Mouse (Mus musculus) heart, embryonic 11.5 days (tissue): Measurements from ENCODE around the gene Srprb. TPM values are rescaled to one million over a fixed set of nuclear protein-coding genes. Genes with fewer than 3 reads are reported as not detected.
"Not testable (repeated sequence)": the region's sequence is repeated elsewhere in the genome, so short reads cannot be mapped to it uniquely, and the experiment has no call there.

Experiments
- ATAC-seq: fragments of 200-750 bp; cut with Nextera tagmentation; replicated peaks from 2 replicates; pipeline ENCODE4 v1.8.0; 2017; ENCODE audit warnings: moderate library complexity; ENCODE audit not compliant: insufficient number of reproducible peaks, low FRiP score, low TSS enrichment
- H3K27ac ChIP-seq: fragments of 300-500 bp; sonication (generic); 2 replicates; pipeline ENCODE4 v1.5.1; 2014; ENCODE audit warnings: mild to moderate bottlenecking, low read depth, low read length
- H3K27me3 ChIP-seq: fragments of 300-500 bp; sonication (generic); 2 replicates; pipeline ENCODE4 v1.6.1; 2014; ENCODE audit warnings: mild to moderate bottlenecking, low read length, mixed read lengths; ENCODE audit not compliant: control insufficient read depth, insufficient read depth
- H3K36me3 ChIP-seq: fragments of 300-500 bp; sonication (generic); 2 replicates; pipeline ENCODE4 v1.6.1; 2014; ENCODE audit warnings: mild to moderate bottlenecking, low read length, moderate library complexity, mixed read lengths; ENCODE audit not compliant: control insufficient read depth, insufficient read depth
- H3K4me1 ChIP-seq: fragments of 300-500 bp; sonication (generic); 2 replicates; pipeline ENCODE4 v1.6.1; 2014; ENCODE audit warnings: low read length; ENCODE audit not compliant: control insufficient read depth, insufficient read depth
- H3K4me2 ChIP-seq: fragments of 300-500 bp; sonication (generic); 2 replicates; pipeline ENCODE4 v1.6.1; 2014; ENCODE audit warnings: mild to moderate bottlenecking, moderate library complexity
- H3K4me3 ChIP-seq: fragments of 300-500 bp; sonication (generic); 2 replicates; pipeline ENCODE4 v1.5.1; 2014; ENCODE audit warnings: low read depth, low read length
- H3K9ac ChIP-seq: fragments of 300-500 bp; sonication (generic); 2 replicates; pipeline ENCODE4 v1.6.1; 2014; ENCODE audit warnings: mild to moderate bottlenecking, low read depth, low read length, moderate library complexity
- H3K9me3 ChIP-seq: fragments of 300-500 bp; sonication (generic); replicated peaks from 2 replicates; pipeline ENCODE4 v1.6.1; 2016; ENCODE audit warnings: low read length; ENCODE audit not compliant: control insufficient read depth
- WGBS: fragments of 180-500 bp; shearing (Covaris S2); extraction: QIAGEN DNeasy Blood & Tissue Kit; methylation state at CpG from one replicate; pipeline ENCODE4 v1.1.7; 2014; ENCODE audit not compliant: insufficient replicate concordance; 5-methylcytosine and 5-hydroxymethylcytosine counted together
- polyA plus RNA-seq: library from polyadenylated mRNA; unstranded; fragments of >200 nt; fragmentation: Nextera tagmentation; extraction: Ambion mirVana; gene quantifications from 2 replicates; pipeline ENCODE4 v1.2.1, GENCODE M21; 2014

The Srprb gene
- polyA plus RNA-seq, 1 experiment from 2014 or later = 47.3 TPM

- no peak for ATAC-seq
- WGBS = 62% methylated on average over 6 of the region's 6 CpGs
- no peaks in the 10 kb centered on the region for H3K9me3 ChIP-seq
- 0 out of 2 replicates have a peak, but pooled peaks cover 2% of the 10 kb centered on the region for H3K4me1 ChIP-seq
- H3K4me2 ChIP-seq = no peak overlapping the region
- no peaks in the 10 kb centered on the region for H3K27me3 ChIP-seq
- H3K36me3 ChIP-seq = no peaks in the 10 kb centered on the region
- H3K4me3 ChIP-seq = no peak overlapping the region
- H3K9ac ChIP-seq = no peak overlapping the region
- no peak overlapping the region for H3K27ac ChIP-seq
Measured at GRCm38 (mm10) chr9:103174771-103175519, 27.0 kb downstream of the Srprb start.

GRCm38 (mm10) chr9:103168771-103169170 is 33.2 kb downstream of the Srprb start:
- Histone ChIP-seq H3K4me3 (no peak overlapping the region), H3K9me3 (no peaks in the 10 kb centered on the region), H3K4me1 (no peaks in the 10 kb centered on the region; the same call in 1 of the 2 replicates), H3K4me2 (no peak overlapping the region), H3K27me3 (no peaks in the 10 kb centered on the region), H3K9ac (no peak overlapping the region), H3K27ac (no peak overlapping the region), H3K36me3 (no peaks in the 10 kb centered on the region)
- no peak; the same call in 1 of the 2 replicates for ATAC-seq
- WGBS = 47% methylated on average over 7 of the region's 7 CpGs

- Histone ChIP-seq H3K27ac (no peak overlapping the region), H3K36me3 (no peaks in the 10 kb centered on the region), H3K9me3 (no peaks in the 10 kb centered on the region), H3K4me2 (no peak overlapping the region), H3K9ac (no peak overlapping the region), H3K4me3 (no peak overlapping the region), H3K4me1 (no peaks in the 10 kb centered on the region; the same call in 1 of the 2 replicates), H3K27me3 (no peaks in the 10 kb centered on the region)
- no peak for ATAC-seq
- WGBS = 76% methylated on average over 6 of the region's 6 CpGs
Measured at GRCm38 (mm10) chr9:103168046-103168445, 33.9 kb downstream of the Srprb start.

DNA sequence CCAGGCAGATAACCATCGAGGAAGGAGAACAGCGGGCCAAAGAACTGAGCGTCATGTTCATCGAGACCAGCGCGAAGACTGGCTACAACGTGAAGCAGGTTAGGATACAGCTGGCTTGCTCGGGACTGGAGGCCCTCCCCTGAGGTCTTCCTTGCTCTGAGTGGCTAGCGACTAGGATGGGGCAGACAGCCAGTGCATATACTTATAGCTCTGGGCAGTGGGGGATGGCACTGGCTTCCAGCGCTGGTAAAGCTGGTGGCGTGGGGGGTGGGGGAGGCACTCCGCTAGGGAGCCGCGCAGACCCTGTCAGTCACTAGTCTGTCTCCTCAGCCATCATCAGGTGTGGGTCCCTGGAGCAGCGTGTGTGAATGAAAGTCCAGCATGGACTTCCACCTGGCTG is 38.1 kb downstream of the Srprb start:
- Histone ChIP-seq H3K36me3 (no peaks in the 10 kb centered on the region), H3K4me1 (no peaks in the 10 kb centered on the region; the same call in 1 of the 2 replicates), H3K4me2 (no peak overlapping the region), H3K9ac (no peak overlapping the region), H3K9me3 (no peaks in the 10 kb centered on the region), H3K27me3 (no peaks in the 10 kb centered on the region), H3K27ac (no peak overlapping the region), H3K4me3 (no peak overlapping the region)
- no peak for ATAC-seq
- 66% methylated on average over 15 of the region's 15 CpGs for WGBS

GRCm38 (mm10) chr9:103155158-103155557 is 46.8 kb downstream of the Srprb start:
- H3K36me3 ChIP-seq, ATAC-seq, H3K4me2 ChIP-seq, H3K4me3 ChIP-seq, H3K4me1 ChIP-seq, H3K9me3 ChIP-seq, H3K9ac ChIP-seq, H3K27me3 ChIP-seq, H3K27ac ChIP-seq: not testable (repeated sequence)
- 85% methylated on average over 7 of the region's 7 CpGs for WGBS

DNA sequence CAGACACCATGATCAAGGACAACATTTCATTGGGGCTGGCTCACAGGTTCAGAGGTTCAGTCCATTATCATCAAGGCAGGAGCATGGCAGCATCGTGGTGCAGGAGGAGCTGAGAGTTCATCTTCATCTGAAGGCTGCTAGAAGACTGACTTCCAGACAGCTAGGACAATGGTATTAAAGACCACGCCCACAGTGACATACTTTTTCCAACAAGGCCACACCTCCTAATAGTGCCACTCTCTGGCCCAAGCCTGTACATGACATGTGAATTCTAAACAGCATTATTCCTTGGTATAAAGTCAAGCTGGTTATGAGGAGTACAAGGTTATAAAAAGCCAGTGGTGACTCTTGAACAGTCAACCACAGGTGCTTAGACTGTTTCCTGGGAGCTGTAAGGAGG is 47.4 kb downstream of the Srprb start:
- 79% methylated on average over 2 of the region's 2 CpGs for WGBS
- H3K4me3 ChIP-seq = no peak overlapping the region
- no peak for ATAC-seq

DNA sequence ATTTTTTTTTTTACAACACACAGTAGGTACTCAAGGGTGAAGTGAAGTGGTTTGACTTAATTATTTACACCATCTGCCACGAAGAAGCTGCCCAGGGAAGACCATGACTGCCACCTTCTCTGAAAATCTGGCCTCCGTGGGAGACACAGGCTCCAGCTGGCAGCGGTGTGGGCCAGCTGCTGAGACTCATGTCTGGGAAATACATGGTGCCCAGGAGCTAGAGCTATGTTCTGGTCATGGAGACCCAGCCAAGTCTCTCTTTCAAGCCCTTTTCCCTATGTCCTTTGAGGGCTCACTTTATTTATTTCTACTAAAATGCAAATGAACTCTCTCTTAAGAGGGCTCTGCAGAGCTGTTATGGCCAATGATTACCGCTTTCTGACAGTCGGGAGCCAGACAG is 48.7 kb downstream of the Srprb start:
- no peak overlapping the region for H3K9ac ChIP-seq
- H3K27me3 ChIP-seq = no peaks in the 10 kb centered on the region
- no peaks in the 10 kb centered on the region for H3K9me3 ChIP-seq
- H3K4me2 ChIP-seq = no peak overlapping the region
- H3K4me1 ChIP-seq = no peaks in the 10 kb centered on the region
- H3K27ac ChIP-seq = no peak overlapping the region
- no peak overlapping the region for H3K4me3 ChIP-seq
- ATAC-seq = no peak
- 72% methylated on average over 5 of the region's 5 CpGs for WGBS
- H3K36me3 ChIP-seq = no peaks in the 10 kb centered on the region

More for the DNA sequence above, 47.4 kb downstream of the Srprb start:
- no peaks in the 10 kb centered on the region for H3K4me1 ChIP-seq
- H3K27me3 ChIP-seq = no peaks in the 10 kb centered on the region
- no peak overlapping the region for H3K9ac ChIP-seq
- no peaks in the 10 kb centered on the region for H3K36me3 ChIP-seq
- no peak overlapping the region for H3K4me2 ChIP-seq
- no peaks in the 10 kb centered on the region for H3K9me3 ChIP-seq
- H3K27ac ChIP-seq = no peak overlapping the region

- Histone ChIP-seq H3K27ac (no peak overlapping the region), H3K9me3 (no peaks in the 10 kb centered on the region), H3K4me2 (no peak overlapping the region), H3K36me3 (no peaks in the 10 kb centered on the region), H3K4me3 (no peak overlapping the region), H3K9ac (no peak overlapping the region), H3K4me1 (peaks cover 9% of the 10 kb centered on the region; the same call in 1 of the 2 replicates), H3K27me3 (no peaks in the 10 kb centered on the region)
- ATAC-seq = no peak
- 76% methylated on average over 12 of the region's 12 CpGs for WGBS
Measured at GRCm38 (mm10) chr9:103149074-103149799, 52.7 kb downstream of the Srprb start.
